Mouse (Mus musculus) liver, embryonic 14.5 days (tissue): ENCODE results near the gene Hsf2. TPM values are rescaled to one million over a fixed set of nuclear protein-coding genes. Genes with fewer than 3 reads are reported as not detected.
"Not testable (repeated sequence)": the region's sequence is repeated elsewhere in the genome, so short reads cannot be mapped to it uniquely, and the experiment has no call there.

Source experiments
- ATAC-seq: fragments of 200-750 bp; cut with Nextera tagmentation; 2 replicates; pipeline ENCODE4 v1.8.0; 2017; ENCODE audit warnings: moderate number of reproducible peaks, mild to moderate bottlenecking, moderate library complexity; ENCODE audit not compliant: insufficient read depth
- DNase-seq, 3 experiments: peaks; one replicate each; pipeline ENCODE4 v3.0.0-alpha.2; 2012 to 2013; ENCODE audit warnings: low read depth in 3 of 3, low spot score in 3 of 3
- H3K27ac ChIP-seq: fragments of 300-500 bp; sonication (generic); 2 replicates; pipeline ENCODE4 v1.5.1; 2014; ENCODE audit warnings: moderate library complexity, mild to moderate bottlenecking, control low read depth, inconsistent platforms
- H3K27me3 ChIP-seq: fragments of 300-500 bp; sonication (generic); 2 replicates; pipeline ENCODE4 v1.6.1; 2014; ENCODE audit warnings: mild to moderate bottlenecking, low read length, moderate library complexity; ENCODE audit not compliant: control insufficient read depth, insufficient read depth
- H3K36me3 ChIP-seq: fragments of 300-500 bp; sonication (generic); replicated peaks from 2 replicates; pipeline ENCODE4 v1.6.1; 2014; ENCODE audit warnings: low read depth; ENCODE audit not compliant: control insufficient read depth, insufficient read depth
- H3K4me1 ChIP-seq, 2 experiments: fragments of 200-500 bp in 1 of 2; fragments of 300-500 bp in 1 of 2; sonication (generic) in 1 of 2; replicated peaks; 2 replicates each; pipeline ENCODE4 v1.6.1; 2012 to 2014; ENCODE audit warnings: antibody characterized with exemption in 1 of 2, inconsistent platforms in 1 of 2, low read length in 1 of 2; ENCODE audit not compliant: control insufficient read depth in 2 of 2, insufficient read depth in 2 of 2
- H3K4me2 ChIP-seq: fragments of 300-500 bp; sonication (generic); 2 replicates; pipeline ENCODE4 v1.6.1; 2014; ENCODE audit warnings: low read depth, mild to moderate bottlenecking, control low read depth, moderate library complexity
- H3K4me3 ChIP-seq, 2 experiments: fragments of 200-500 bp in 1 of 2; fragments of 300-500 bp in 1 of 2; sonication (generic) in 1 of 2; 2 replicates each; pipeline ENCODE4 v1.5.1; 2012 to 2014; ENCODE audit warnings: low read depth in 2 of 2, low read length in 2 of 2, mild to moderate bottlenecking in 2 of 2, control low read depth in 1 of 2, inconsistent platforms in 1 of 2, moderate library complexity in 1 of 2; ENCODE audit not compliant: insufficient read depth in 1 of 2
- H3K9ac ChIP-seq: fragments of 300-500 bp; sonication (generic); replicated peaks from 2 replicates; pipeline ENCODE4 v1.6.1; 2014; ENCODE audit warnings: mild to moderate bottlenecking, control low read depth, moderate library complexity
- H3K9me3 ChIP-seq: fragments of 300-500 bp; sonication (generic); 2 replicates; pipeline ENCODE4 v1.6.1; 2016; ENCODE audit warnings: low read length, mixed read lengths; ENCODE audit not compliant: control insufficient read depth
- CTCF ChIP-seq: IDR thresholded peaks from 2 replicates; pipeline ENCODE4 v1.5.1; 2016; ENCODE audit warnings: antibody characterized with exemption, low read depth, control low read depth
- EP300 ChIP-seq: IDR thresholded peaks from 2 replicates; pipeline ENCODE4 v1.6.1; 2016; ENCODE audit warnings: antibody characterized with exemption, low read depth
- WGBS: fragments of 180-500 bp; shearing (Covaris S2); extraction: QIAGEN DNeasy Blood & Tissue Kit; methylation state at CpG from one replicate; pipeline ENCODE4 v1.1.7; 2014; ENCODE audit not compliant: insufficient replicate concordance; 5-methylcytosine and 5-hydroxymethylcytosine counted together
- polyA plus RNA-seq, 2 experiments: library from polyadenylated mRNA; depleted of rRNA in 1 of 2; stranded (reverse) in 1 of 2; unstranded in 1 of 2; fragments of >200 nt; fragmentation: Nextera tagmentation in 1 of 2; extraction: Ambion mirVana in 1 of 2; gene quantifications; 2 replicates each; pipeline versions ENCODE4 v1.2.1 to v1.2.3; 2012 to 2014

Gene Hsf2
- polyA plus RNA-seq, 2 experiments: 4.8 to 7.5 TPM

DNA sequence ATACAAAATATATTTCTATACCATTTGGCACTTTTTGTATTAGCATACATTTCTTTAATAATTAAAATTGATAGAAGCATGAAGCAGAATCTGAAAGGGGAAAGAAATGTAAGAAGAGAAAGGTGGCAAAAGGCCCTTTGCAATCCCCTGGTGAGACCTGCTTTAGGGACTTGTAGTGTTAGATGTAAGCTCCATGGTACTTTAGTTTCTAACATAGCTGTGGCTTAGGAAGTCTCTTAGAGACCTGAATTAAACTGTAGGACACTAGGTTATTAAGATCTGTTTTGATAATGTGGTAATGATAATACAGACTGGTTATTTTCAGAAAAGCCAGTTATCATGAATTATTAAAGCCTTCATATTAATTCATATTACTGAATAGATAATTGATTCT lies 38.5 kb upstream of the Hsf2 start:
- no peaks in the 10 kb centered on the region for H3K27me3 ChIP-seq
- no peak overlapping the region for H3K27ac ChIP-seq
- no peak overlapping the region for H3K4me3 ChIP-seq
- no peaks in the 10 kb centered on the region for H3K4me1 ChIP-seq
- no peak for TF ChIP-seq CTCF
- TF ChIP-seq EP300: no peak
- no peak for DNase-seq
- H3K9ac ChIP-seq: no peak overlapping the region
- no peaks in the 10 kb centered on the region for H3K9me3 ChIP-seq
- no peak for ATAC-seq
- no peak overlapping the region for H3K4me2 ChIP-seq
- no peaks in the 10 kb centered on the region for H3K36me3 ChIP-seq

DNA sequence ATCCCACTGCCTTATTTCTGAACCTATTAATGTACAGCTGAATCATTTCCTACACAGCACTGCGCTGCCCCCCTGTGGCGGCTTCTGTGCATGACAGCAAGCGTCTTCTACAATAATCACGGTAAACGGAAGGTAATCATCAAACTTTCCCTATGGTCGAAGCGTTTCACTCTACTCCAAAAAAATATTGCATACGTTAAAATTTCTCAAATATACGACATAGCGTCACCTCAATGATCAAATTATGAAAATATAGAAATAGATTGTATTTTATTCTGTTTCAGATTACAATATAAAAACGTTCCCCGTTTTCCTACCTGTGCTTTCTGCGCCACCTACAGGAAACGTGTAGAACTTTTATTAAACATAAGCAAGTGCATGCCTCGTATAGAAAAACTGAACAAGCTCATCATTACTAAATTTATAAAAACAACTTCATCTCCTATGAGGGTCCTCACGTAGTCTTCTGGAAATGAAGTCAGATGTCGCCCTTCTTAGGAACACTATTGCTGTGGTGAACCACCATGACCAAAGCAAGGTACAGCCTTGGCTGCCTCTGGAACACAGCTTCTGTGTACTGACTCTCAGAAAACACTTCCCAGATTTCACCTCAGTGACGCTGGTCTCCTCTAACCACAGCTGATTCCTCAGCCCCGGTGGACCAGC lies 38.0 kb upstream of the Hsf2 start:
- H3K27me3 ChIP-seq: no peaks in the 10 kb centered on the region
- no peak overlapping the region for H3K9ac ChIP-seq
- DNase-seq: peak in 1 of 3 experiments; percentile 45
- H3K27ac ChIP-seq: no peak overlapping the region
- H3K36me3 ChIP-seq: no peaks in the 10 kb centered on the region
- no peak for ATAC-seq
- H3K4me2 ChIP-seq: no peak overlapping the region; the same call in 1 of the 2 replicates
- H3K4me3 ChIP-seq: no peak overlapping the region
- no peak for TF ChIP-seq EP300
- peak; percentile 78 for TF ChIP-seq CTCF
- no peaks in the 10 kb centered on the region for H3K4me1 ChIP-seq
- 5% methylated on average over 19 of the region's 19 CpGs for WGBS
- H3K9me3 ChIP-seq: no peaks in the 10 kb centered on the region

DNA sequence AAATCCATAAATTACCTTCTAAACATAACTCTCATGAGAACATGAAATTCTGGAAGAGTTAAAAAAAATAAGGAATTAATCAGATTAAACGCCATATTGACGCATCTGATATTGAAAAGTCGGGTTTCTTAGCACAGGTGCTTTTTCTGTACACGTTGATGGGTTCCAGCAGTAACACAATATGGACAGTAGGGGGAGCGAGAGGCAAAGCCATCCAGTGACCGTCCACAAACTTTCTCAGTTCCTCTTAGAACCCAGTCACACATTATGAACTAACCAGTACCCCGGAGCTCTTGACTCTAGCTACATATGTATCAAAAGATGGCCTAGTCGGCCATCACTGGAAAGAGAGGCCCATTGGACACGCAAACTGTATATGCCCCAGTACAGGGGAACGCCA lies 22.9 kb upstream of the Hsf2 start:
- not testable (repeated sequence) for H3K4me1 ChIP-seq, H3K4me2 ChIP-seq, H3K36me3 ChIP-seq, ATAC-seq, H3K9ac ChIP-seq, H3K27me3 ChIP-seq, H3K27ac ChIP-seq, DNase-seq, H3K4me3 ChIP-seq, H3K9me3 ChIP-seq
- peak; percentile 76 for TF ChIP-seq CTCF
- WGBS: 13% methylated on average over 10 of the region's 10 CpGs

DNA sequence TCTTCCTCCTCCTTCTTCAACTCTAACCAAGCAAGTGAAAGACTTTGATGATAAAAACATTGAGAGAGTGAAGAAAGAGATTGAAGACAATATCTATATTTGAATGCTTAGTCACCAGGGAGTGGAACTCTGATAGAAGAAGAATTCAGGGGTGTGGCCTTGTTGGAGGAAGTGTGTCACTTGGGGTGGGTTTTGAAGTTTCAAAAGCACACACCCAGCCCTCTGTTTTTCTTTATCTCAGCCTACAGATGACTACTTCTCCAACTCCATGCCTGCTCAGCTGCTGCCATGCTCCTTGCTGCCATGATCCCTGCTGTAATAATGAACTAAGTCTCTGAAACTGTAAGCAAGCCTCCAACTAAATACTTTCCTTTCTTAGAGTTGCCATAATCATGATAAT lies 20.4 kb upstream of the Hsf2 start:
- H3K9ac ChIP-seq: no peak overlapping the region
- TF ChIP-seq CTCF (no peak), EP300 (no peak)
- no peak overlapping the region for H3K27ac ChIP-seq
- H3K4me3 ChIP-seq: no peak overlapping the region
- H3K9me3 ChIP-seq: no peaks in the 10 kb centered on the region
- no peaks in the 10 kb centered on the region for H3K27me3 ChIP-seq
- ATAC-seq: no peak
- H3K36me3 ChIP-seq: no peaks in the 10 kb centered on the region
- H3K4me2 ChIP-seq: no peak overlapping the region
- H3K4me1 ChIP-seq: no peaks in the 10 kb centered on the region
- no peak for DNase-seq

DNA sequence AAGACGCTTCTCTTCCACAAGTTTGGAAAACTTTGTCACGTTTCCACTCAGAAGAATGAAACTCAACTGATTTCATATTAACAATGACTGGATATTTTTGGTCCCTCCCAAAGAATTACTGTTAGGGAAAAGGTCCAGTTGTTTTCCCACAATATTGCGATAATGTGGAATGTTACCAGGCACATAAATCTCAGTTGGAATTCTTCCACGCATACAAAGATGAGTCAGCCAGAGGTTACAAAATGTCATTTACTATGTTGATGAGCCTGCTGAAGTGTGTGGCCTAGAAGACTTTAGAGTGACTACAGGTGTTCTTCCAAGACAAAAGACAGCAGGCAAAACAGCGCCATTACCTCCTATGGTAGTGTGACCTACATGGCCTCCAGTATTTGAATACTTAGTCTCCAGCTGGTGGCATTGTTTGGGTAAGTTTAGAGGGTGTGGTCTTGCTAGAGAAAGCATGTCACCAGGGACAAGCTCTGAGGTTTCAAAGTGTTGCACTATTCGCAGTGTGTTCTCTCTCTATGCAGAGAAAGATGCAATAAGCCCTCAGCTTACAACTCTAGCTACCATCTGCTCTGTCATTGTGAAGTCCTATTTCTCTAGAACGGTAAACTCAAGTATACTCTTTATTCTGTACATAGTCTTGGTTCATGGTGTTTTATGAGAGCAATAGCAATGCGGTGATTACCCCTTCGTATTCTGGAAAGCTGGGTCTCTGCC lies 8.9 kb upstream of the Hsf2 start:
- WGBS: 67% methylated on average over 9 of the region's 9 CpGs

More for the DNA sequence above, 8.9 kb upstream of the Hsf2 start:
- no peak overlapping the region for H3K9ac ChIP-seq
- TF ChIP-seq CTCF: no peak
- no peak for TF ChIP-seq EP300
- no peaks in the 10 kb centered on the region for H3K27me3 ChIP-seq
- H3K27ac ChIP-seq: no peak overlapping the region
- H3K9me3 ChIP-seq: no peaks in the 10 kb centered on the region
- DNase-seq (no peak), ATAC-seq (no peak)
- 0 out of 4 replicates have a peak, but pooled peaks cover 0 to 2% of the 10 kb centered on the region in 2 experiments for H3K4me1 ChIP-seq
- no peak overlapping the region for H3K4me3 ChIP-seq
- no peaks in the 10 kb centered on the region for H3K36me3 ChIP-seq
- no peak overlapping the region for H3K4me2 ChIP-seq
